Mouse (Mus musculus) retina, adult 2 months (tissue): Measurements from ENCODE around the gene Borcs6.
"Not testable (repeated sequence)": the region's sequence is repeated elsewhere in the genome, so short reads cannot be mapped to it uniquely, and the experiment has no call there.

Experiments
- DNase-seq: peaks from one replicate; pipeline ENCODE4 v3.0.0-alpha.2; 2012; ENCODE audit warnings: low read depth, low spot score

Borcs6 gene

DNA sequence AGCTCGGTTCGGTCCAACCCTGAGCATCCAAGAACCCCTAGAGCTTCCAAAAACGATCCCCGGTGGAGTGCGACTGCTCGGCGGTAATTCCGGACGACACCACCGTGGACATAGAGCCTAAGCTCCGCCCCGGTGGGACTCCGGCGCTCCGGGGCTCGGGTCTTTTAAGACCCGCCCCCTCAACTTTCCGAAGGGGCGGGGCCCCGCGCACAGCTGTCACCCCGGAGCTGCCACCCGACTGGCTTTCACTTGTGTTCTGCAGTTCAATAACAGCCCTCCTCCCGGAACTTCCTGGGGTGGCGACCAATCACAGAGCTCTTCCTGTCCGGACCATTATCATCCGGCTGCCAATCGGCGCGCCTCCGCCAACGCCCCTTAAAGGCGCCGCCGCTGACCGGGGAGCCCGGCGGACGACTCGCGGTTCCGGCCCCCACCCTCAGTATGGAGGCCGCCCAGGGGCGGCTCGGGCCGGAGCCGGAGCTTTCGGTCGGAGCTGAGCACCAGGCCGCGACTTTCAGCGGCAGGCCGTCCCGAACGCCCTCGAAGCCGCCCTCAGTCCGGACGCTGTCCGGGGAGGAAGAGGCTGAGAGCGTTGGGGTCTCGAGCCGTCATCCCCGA, at the start of gene Borcs6:
TSS of gene Borcs6 (plus strand) at position 361 of the 618 bp plus-strand sequence.
- peak; percentile 90 for DNase-seq

DNA sequence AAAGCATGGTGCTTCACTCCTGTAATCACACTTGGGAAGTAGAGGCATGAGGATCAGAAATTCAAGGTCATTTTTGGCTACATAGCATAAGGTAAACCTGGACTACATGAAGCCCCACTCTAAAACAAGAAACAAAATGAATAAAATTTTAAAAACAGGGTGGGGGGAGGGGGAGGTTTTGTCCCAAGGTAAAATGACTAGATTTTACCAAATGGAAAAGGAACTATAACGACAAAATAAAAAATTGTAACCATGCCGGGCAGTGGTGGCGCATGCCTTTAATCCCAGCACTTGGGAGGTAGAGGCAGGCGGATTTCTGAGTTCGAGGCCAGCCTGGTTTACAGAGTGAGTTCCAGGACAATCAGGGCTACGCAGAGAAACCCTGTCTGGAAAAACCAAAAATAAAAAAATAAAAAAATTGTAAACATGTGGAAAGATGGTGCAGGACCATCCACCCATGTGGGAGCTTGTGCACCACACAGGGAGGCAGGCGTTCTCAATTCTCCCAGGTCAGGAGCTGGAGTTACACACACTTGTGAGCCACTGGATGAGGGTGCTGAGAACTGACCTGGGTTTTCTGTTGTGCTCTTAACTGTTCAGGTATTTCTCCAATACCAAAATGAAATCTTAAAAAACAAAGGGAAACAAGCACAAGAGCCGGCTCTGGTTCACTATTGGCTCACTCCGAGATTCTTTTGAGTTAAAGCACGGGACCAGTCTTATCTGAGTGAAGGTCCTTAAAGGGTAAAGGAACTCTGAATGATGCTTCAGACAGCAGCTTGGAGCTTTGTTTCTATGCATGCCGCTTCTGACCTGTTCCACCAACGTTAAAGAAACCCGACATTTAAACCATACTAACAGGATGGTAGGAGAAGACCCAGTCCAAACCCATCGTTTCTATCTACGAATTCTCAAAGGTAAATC, 48.9 kb upstream of the Borcs6 start:
- DNase-seq = no peak

DNA sequence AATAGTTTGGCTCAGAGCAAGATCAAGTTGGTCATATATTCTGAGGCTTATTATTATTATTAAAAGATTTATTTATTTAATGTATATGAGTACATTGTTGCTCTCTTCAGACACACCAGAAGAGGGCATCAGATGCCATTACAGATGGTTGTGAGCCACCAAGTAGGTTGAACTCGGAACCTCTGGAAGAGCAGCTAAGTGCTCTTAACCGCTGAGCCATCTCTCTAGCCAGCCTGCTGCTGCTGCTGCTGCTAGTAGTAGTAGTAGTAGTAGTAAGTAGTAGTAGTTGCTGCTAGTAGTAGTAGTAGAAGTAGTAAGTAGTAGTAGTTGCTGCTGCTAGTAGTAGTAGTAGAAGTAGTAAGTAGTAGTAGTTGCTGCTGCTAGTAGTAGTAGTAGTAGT, 48.1 kb upstream of the Borcs6 start:
- not testable (repeated sequence) for DNase-seq

DNA sequence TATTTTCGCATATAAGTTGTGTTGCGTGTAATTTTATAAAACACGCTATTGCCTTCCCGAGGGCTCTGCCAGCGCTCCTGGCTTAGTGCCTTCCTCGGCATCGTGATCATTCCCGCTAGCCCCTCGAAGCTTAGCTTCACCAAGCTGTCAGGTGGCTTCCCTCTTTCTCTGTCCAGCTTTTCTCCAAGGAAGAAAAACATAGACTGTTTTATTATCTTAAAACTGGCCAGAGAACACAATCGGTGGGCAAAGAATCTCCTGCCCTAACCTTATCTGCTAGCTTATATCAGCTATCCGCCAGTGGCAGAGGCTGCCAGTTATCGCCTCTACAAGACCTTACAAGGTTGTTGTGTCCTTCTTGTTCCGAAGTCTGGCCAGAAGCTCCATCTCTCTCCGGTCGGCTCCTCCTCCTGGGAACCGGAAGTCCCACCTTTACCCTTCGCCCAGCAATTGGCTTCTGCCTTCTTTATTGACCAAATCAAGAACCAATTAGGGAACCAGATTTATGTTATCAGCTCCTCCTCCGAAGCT, 47.4 kb upstream of the Borcs6 start:
- DNase-seq = peak; percentile 78

DNA sequence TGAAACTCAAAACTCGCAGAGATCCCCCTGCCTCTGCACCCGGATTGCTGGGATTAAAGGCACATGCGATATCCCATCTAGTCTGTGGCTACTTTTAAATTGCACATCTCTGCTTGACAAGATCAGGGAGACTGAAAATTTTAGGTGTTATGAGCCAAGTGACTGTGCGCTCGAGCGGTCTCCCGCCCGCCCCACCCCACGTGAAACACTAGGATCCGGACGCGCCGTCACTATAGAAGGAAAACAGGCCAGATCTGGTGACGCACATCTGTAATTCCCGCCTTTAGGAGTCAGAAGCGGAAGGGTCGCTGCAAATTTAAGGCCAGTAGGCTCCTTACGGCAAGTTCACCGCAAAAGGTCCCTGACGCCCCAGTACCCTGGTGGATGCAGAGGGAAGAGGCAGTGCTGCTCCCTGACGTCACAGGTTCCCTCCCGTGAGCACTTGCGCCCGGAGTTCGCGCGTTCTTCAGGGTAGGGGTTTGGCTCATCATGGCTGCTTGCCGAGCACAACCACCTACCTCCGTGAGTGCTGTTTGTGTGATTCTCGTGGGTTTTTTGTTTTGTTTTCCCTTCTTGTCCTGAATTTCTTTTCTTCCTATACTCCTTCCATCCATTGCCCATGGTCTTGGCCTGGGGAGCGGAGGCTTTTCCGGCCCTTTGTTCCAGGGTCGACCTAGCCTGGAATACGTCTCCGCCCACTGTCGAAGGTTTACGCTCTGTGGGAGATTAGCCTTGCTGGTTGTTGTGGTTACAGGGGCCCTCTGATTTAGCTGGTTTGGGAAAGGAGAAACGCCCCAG, 43.7 kb upstream of the Borcs6 start, which contains the start of gene Ctc1:
TSS of gene Ctc1 (plus strand) at position 268 of the 798 bp plus-strand sequence.
- peak; percentile 74 for DNase-seq

DNA sequence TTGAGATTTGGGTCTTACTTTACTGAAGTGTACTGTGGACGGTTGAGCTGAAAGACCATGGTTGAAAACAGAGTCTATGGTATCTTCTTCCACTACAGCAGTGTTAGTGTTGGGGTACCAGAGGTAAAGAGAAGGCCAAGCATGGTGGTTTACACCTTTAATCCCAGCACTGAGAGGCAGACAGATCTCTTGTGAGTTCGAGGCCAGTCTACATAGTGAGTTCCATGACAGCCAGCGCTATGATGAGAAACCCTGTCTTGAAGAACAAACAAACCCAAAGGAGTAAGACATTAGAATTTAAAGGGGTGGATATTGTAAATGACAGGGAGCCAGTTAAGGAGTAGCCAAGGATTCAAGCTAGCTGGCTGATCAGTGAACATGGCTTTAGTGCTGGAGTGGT, 42.8 kb upstream of the Borcs6 start:
- DNase-seq = no peak

DNA sequence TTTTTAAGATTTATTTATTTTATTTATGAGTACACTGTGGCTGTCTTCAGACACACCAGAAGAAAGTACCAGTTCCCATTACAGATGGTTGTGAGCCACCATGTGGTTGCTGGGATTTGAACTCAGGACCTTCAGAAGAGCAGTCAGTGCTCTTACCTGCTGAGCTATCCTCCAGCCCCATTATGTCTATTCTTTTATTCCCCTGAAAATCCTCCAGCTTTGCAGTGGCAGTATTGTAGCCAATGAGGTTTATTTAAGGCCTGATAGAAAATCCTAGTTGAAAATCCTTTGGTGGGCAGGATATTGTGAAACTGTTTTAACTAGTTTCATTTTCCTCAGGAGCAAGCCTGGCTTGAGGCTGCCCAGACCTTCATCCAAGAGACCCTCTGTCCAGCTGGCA, 38.8 kb upstream of the Borcs6 start:
- DNase-seq = no peak

DNA sequence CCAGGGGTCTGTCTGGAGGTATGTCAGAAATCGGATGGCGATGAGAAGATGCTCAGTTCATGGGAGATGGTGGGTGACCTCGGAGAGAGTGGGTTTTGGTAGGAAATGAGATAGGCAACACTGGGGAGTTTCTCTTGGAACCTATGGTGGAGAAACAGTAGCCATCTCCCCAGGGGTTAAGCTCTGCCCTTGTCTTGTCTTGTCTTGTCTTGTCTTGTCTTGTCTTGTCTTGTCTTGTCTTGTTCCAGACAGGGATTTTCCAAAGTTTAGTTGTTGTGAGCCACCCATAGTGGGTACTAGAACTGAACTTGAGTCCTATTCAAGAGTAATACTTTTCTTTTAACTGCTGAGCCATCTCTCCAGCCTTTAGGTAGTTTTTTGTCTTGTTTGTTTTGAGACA, 33.0 kb upstream of the Borcs6 start:
- no peak for DNase-seq

DNA sequence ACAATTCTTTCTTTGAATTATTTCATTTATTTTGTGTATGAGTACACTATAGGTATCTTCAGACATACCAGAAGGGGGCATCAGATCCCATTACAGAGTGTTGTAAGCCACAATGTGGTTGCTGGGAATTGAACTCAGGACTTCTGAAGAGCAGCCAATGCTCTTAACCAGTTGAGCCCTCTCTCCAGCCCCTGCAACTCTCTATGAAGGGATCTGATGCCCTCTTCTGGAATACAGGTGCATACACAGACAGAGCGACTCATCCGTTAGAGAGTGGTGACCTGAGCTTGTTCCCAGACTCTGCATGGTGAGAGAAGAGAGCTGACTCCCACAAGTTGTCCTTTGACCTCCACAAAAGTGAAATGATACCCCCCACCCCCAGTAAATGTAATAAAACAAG, 30.7 kb upstream of the Borcs6 start:
- no peak for DNase-seq

DNA sequence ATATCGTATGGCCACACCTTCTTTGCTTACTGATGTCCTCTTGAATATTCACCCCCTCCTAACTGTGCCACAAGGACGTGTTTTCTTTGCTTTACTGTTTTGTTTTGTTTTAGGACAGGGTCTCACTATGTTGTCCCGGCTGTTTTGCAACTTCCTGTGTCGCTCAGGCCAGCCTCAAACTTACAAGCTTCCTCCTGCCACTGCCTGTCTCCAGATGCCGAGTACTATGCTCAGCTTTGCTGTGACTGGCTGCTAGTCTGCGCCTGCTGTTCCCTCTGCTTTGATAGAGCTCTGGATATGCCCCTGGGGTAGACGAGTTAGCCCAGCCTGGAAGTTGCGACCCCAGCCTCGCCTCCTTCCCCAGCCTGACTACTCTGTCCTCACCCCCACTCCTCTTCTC, 26.0 kb upstream of the Borcs6 start:
- DNase-seq = no peak

DNA sequence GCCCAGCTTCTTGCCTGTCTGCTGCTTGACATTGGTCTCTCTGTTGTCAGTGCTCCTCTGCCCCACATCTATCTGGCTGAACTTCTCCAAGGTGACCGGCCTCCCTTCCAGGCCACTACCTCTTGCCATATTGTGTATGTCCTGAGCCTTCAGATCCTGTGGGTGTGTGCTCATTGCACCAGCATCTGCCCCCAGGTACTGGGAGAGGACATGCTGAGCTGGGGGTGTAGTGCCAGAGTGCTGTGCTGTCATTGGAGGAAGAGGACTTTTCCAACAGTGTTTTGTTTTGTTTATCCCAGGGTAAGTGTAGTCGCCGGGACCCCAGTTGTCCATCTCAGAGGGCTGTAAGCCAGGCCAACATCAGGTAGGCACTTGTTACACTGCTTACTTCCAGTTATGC, 24.9 kb upstream of the Borcs6 start:
- DNase-seq = no peak

DNA sequence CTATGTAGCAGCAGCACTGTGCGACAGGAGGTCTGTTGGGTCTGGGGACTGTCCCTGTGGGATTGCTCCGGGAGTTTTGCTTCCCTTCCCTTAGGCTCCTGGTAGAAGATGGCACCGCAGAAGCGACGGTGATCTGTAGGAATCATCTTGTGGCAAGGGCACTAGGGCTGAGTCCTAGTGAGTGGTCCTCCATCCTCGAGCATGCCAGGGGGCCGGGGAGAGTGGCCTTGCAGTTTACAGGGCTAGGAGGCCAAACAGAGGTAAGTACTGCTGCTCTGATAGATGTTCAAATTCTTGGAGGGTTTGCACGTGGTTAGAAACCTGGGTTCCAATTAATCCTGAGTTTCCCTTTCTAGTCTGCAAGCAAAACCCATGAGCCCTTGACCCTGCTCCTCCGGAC, 24.1 kb upstream of the Borcs6 start:
- DNase-seq = no peak

DNA sequence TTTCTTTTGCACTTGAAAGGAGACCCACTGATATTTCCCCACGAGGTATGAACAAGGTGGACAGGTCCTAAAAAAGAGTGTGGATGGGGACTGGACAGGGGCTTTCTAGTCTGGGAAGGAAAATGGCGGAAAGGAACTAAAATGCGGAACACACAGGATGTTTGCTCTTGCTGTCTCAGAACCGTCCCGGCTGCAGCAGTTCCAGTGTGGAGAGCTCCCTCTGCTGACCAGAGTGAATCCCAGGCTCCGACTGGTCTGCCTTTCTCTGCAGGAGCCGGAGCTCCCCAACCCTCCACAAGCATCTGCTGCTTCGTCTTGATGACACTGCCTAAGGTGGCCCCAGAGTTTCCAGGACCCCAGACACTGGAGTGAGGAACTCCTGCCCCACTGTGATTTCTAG, 23.7 kb upstream of the Borcs6 start:
- peak; percentile 66 for DNase-seq

DNA sequence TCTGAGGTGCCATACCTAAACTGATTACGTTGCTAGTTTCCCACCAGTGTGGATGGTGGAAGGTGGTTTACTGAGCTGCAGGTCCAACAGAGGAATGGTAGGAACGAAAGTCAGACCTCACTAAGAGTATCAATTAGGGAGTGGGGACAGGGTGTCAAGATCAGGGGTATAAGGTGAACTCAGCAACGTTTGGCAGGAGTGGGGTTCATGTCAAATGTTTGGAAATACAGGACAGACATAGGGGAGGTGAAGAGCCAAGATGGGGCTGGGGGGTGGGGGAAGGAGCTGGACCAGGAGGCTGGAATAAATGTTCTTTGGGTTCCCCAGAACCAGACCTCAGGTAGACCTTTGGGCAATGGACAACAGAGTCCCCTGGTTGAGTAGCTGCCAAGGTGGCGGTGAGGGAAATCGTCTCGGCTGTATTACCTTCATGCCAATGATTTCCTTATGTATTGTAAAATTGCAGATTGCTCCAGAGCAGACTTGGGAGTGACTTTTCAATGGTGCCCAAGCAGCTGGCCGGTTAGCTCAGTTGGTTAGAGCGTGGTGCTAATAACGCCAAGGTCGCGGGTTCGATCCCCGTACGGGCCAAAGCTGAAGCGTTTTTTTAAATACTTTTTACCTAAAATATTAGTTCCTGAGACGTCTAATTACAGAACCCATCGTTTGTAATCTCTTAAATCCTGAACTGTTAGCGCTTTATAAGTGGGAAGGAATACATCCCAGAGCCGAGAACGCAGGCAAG, 22.9 kb upstream of the Borcs6 start:
- peak; percentile 65 for DNase-seq

DNA sequence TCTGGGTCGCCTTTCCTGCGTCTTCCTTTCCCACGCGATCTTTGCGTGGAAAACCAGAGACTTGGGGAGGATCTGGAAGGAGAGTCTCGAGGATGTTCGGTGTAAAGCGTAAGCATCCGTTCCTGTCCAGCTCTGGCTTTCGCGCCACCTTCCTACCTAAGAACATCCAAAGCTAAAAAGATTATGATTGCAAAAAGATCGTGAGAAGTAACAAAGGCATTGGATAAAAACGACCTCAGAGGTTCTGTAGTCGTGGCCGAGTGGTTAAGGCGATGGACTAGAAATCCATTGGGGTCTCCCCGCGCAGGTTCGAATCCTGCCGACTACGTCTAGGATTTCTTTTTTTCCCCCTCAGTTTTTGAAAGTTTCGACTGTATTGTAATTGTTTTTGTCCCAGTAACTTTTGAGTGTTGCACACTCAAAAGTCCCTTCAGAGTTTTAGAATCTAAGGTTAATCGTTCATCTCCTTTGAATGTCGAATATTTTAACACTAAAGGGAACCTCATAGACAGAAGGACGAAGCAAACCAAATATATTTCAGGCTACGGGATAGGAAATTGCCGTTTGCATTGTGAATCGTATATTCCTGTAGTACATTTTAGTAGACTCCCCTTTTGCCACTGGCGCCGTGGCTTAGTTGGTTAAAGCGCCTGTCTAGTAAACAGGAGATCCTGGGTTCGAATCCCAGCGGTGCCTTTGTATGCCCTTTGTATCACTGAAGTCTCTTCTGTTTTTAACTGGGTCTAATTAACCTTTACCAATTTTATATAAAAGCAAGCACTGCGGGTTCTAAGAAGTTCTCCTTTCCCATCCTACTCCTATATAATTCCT, 22.1 kb upstream of the Borcs6 start:
- DNase-seq = peak; percentile 75

DNA sequence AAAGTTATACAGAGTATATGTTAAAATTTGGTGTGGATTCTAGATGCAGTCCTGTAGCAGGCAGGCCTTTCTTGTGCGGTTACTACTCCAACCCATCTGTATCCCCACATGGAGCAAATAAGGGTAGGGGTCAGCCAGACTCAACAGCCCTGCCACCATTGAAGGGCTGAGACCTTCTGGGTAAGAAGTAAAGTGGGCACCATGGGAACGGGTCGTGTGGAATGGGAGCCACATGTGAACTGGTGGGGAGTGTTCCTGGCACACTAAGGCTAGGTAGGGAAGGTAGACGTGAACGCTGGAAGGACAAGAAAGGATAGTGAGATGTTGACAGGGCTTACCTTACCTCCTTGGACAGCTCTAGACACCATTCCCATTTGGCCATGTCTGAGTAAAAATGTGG, 21.3 kb upstream of the Borcs6 start:
- DNase-seq = no peak

DNA sequence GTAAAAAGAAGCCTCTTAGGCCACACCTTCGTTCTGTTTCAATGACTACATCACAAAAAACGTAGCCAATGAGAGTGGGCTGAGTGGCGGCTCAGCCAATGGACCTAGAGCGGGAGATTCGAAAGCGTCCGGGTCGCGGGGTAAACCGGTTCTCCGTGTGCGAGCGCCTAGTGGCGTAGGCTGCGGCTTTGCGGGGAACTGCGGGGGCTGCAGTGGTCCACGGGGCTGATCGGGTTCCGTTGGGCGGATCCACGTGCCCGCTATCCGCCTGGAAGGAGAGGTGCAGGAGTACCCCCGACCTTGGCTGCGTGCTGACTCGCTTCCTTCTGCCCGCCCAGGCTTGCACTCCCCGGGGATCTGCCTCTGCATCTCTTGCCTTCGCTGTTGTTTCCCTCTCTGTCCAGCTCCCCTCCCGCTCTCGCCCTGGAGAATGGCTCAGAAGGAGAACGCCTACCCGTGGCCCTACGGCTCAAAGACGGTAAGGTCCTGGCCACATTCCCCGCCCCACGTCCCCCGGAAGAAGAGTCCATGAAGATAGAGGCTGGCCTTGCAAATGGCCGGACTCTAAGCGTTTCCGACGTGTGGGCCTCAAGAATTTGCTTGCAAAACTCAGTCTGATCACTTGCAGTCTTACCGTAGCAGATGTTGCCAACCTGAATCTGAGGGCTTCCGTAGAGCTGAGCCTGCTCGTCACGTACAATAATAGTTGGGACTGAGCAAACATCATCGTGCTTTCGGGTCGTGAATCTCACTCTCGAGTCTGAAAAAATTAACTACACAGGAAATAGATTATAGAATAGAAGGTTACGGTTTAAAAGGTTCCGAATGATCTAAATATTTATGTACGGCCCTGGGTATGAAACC, 13.8 kb upstream of the Borcs6 start, which contains the start of gene Aurkb:
TSS of gene Aurkb (plus strand) at position 117 of the 864 bp plus-strand sequence.
- DNase-seq = no peak

DNA sequence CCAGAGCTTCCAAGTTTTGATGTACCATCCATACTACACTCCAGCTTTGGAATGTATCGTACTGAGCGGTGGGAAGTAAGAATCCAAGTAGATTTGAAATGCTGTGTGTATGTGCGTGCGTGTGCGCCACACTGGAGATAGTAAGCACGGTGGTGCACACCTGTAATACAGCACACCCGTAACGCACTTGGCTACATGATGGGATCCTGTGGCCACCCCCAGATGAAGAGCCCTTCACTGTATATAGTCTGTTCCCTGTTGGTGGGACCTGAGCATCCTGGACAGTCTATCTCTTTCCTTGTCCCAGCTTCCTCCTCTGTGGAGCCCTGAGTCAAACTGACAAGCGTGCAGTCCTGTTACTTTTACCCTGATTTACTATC, 13.1 kb upstream of the Borcs6 start:
- no peak for DNase-seq

DNA sequence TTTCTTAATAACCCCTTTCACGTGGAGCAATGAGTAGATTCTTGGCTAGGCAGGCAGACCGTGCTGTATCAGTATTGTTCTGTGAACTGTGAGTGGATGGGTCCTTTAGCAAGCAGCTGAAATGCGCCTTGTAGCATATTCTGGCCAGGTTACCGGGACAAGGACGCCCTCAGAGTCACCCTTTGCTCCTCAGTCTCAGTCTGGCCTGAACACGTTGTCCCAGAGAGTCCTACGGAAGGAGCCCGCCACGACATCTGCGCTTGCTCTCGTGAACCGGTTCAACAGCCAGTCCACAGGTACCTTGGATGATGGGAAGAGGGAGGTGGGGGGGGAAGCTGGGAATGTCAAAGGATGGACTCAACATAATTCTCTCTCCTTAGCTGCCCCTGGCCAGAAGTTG, 11.9 kb upstream of the Borcs6 start:
- DNase-seq = no peak
